Mouse (Mus musculus) adipocyte (in vitro differentiated cells): ENCODE measurements at regions not wholly inside any gene's neighbourhood (a gene's known extent, or its start where the extent isn't known, plus 50 kb on each side); places are given as distances from the start of the nearest gene placed in this dataset.

Source experiments
- DNase-seq: peaks from one replicate; pipeline ENCODE4 v3.0.0-alpha.2; 2016; ENCODE audit warnings: low spot score

DNA sequence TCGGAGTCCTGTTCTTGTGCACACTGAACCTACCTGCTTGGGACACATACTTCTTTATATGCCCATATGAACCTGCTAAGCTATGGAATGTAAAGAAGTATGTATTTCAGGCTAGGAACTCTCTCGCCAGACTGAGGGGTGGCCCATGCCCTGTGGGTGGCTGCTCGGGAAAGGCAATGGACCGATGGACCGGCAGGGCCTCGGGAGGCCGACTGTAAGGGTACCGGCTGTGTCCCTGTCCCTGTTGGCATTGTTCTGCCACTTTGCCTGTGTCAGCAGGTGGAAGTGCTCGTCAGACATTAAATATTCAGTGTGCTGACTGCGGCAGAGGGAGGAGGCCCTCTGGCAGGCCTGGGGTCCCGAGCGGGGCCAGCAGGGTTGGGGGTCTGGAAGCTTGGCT is 54.5 kb upstream of the Gata5 start:
- no peak for DNase-seq

DNA sequence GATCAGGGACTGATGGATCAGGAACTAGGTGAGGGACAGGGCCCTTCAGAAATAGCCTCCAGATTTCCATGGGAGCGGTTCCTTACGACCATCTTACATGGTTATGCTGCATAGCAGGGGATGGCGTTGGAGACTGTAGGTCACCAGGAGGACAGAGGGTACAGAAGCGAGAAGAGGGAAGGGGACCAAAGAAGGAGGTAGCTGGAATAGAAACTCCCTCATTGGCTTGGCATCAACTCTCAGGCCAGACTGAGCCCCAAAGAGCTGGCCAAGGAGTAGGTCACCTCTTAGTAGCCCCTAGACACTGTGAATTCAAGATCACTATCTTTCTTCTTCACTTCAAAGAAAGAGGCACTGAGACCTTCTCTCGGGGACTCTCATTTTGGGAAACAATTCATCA is 53.6 kb upstream of the Gata5 start:
- DNase-seq, result no peak

DNA sequence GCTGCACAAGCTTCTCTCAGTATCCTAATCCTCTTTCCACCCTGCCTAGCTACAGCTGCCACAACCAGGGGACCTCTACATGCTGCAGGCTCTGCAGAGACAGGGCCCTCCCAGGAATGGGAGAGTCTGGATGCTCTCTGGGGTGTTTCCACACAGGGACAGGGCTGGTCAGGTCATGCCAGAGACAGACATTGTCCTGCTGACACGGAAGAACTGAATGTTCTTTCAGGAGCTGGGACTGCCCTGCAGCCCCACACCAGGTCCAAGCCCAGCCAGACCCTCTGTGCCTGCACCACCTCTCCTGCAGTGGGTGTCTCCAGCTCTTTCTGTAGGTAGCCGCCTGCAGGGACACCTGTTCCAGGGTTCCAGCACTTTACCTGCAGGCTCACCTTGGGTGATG is 52.8 kb upstream of the Gata5 start:
- DNase-seq, result no peak

DNA sequence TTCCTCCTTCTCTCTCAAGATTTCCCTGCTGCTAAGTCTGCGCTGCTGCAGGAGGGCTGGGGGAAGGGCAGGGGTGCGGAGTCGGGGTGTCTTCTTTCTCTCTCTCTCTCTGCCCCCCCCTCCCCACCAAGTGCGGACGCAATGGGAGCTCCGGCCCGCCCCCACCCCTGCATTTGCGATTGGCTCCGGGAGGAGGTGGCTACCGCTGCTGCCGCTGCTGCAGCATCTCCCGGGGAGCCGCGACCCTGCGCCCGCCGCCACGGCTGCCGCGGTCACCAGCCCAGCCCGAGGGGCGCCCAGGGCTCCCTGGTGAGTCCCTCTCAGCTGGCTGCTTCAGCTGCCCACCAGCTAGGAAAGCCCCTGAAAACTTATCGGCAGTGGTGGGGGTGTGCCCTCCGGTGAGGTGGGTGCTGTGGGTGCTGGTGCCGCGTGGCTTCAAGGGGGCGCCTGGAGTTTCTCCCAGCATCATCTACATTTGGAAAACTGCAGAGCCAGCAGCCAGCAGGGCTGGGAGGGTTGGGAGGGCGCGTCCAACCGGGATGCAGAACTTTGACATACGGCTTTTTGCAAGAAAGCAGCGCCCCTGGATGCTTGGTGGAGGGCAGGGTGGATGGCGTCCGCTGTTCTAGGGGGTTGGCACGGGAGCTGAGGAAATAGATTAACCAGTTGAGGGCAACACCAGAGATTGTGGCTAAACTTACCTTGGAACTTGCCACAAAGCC is 51.6 kb upstream of the Gata5 start:
- DNase-seq, result no peak

DNA sequence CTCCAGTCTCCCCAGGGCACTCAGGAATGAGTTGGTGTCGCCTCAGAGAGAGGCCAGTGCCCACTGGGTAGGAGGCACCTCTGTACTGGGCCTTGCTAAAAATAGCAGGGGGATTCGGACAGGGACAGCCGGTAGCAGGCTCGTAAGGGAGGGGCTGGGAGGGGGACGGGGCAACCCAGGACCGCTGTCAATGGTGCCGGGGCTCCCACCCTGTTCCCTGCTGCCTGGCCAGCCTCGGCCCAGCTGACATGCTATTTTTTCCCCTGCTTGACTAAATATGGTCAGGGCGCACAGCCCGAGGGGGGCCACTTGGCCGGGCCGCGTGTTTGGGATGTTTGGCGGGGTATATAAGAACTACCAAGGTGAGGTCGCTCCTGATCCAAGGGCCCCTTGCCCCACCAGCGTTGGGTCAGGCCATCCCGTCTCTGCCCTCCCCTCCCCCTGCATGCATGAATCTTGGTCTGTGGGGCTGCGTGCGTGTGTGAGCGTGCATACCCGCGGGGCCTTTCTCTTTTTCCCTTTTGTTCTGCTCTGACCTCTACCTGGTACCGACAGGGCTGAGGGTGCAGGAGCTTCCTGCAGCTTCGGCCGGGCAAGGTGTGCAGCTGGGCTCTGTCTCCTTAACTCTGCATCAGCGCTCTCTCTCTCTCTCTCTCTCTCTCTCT is 50.9 kb upstream of the Gata5 start:
- DNase-seq, result no peak
